Mouse (Mus musculus) lung, postnatal 4 days (tissue): Measurements from ENCODE around the gene Gm29776.

Experiments
- DNase-seq, 2 experiments: peaks; one replicate each; pipeline ENCODE4 v3.0.0; 2021

The Gm29776 gene

GRCm38 (mm10) chr14:54706589-54707320 lies 8.1 kb upstream of the Gm29776 start:
- DNase-seq: no peak

- no peak for DNase-seq
Observed at GRCm38 (mm10) chr14:54705844-54706243, 7.2 kb upstream of the Gm29776 start.

- no peak for DNase-seq
Observed at GRCm38 (mm10) chr14:54703207-54703606, 4.6 kb upstream of the Gm29776 start.

GRCm38 (mm10) chr14:54701298-54701697 lies 2.7 kb upstream of the Gm29776 start:
- DNase-seq: peak; percentile 71 to 88

GRCm38 (mm10) chr14:54699586-54699985 lies 953 bp upstream of the Gm29776 start:
- no peak for DNase-seq

GRCm38 (mm10) chr14:54696752-54697151 lies 1.9 kb downstream of the Gm29776 start:
- DNase-seq: no peak

- no peak for DNase-seq
Observed at GRCm38 (mm10) chr14:54695042-54695441, 3.6 kb downstream of the Gm29776 start.

- DNase-seq: no peak
Observed at GRCm38 (mm10) chr14:54687251-54687650, 11.4 kb downstream of the Gm29776 start.

GRCm38 (mm10) chr14:54686522-54687143 lies 12.0 kb downstream of the Gm29776 start, which contains the start of gene Acin1:
Gene Acin1, minus strand, starts transcription at chr14:54686931.
- DNase-seq: peak; percentile 99 to 100

- peak; percentile 84 to 88 for DNase-seq
Observed at GRCm38 (mm10) chr14:54686063-54686521, 12.5 kb downstream of the Gm29776 start, which contains the start of gene 1700123O20Rik. Gene 1700123O20Rik, plus strand, starts transcription at chr14:54686216.

- DNase-seq: no peak
Observed at GRCm38 (mm10) chr14:54685471-54685870, 13.2 kb downstream of the Gm29776 start.

GRCm38 (mm10) chr14:54682396-54682795 lies 16.2 kb downstream of the Gm29776 start:
- DNase-seq: no peak

GRCm38 (mm10) chr14:54678657-54679304 lies 19.9 kb downstream of the Gm29776 start:
- no peak for DNase-seq

- no peak for DNase-seq
Observed at GRCm38 (mm10) chr14:54676290-54676689, 22.3 kb downstream of the Gm29776 start.

- peak; percentile 15 to 50 for DNase-seq
Observed at GRCm38 (mm10) chr14:54674317-54674716, 24.3 kb downstream of the Gm29776 start.

- peak; percentile 39 to 67 for DNase-seq
Observed at GRCm38 (mm10) chr14:54669381-54669780, 29.3 kb downstream of the Gm29776 start.

- DNase-seq: no peak
Observed at GRCm38 (mm10) chr14:54664477-54665222, 34.0 kb downstream of the Gm29776 start.

- DNase-seq: no peak
Observed at GRCm38 (mm10) chr14:54660009-54660408, 38.6 kb downstream of the Gm29776 start.

- DNase-seq: peak; percentile 87 to 90
Observed at GRCm38 (mm10) chr14:54653496-54653895, 45.1 kb downstream of the Gm29776 start.

GRCm38 (mm10) chr14:54652787-54653186 lies 45.8 kb downstream of the Gm29776 start:
- no peak for DNase-seq

- DNase-seq: no peak
Observed at GRCm38 (mm10) chr14:54651556-54651955, 47.1 kb downstream of the Gm29776 start.

- DNase-seq: peak; percentile 69 to 89
Observed at GRCm38 (mm10) chr14:54650621-54651454, 47.8 kb downstream of the Gm29776 start.
